Mouse (Mus musculus) lung, embryonic 14.5 days (tissue): ENCODE data around the gene Ccni. TPM values are rescaled to one million over a fixed set of nuclear protein-coding genes. Genes with fewer than 3 reads are reported as not detected.

ENCODE experiments used
- ATAC-seq: fragments of 200-750 bp; cut with Nextera tagmentation; 2 replicates; pipeline ENCODE4 v1.8.0; 2017; ENCODE audit warnings: mild to moderate bottlenecking, moderate TSS enrichment, moderate library complexity; ENCODE audit not compliant: insufficient read depth
- DNase-seq: peaks from one replicate; pipeline ENCODE4 v3.0.0-alpha.2; 2015
- H3K27ac ChIP-seq: fragments of 300-500 bp; sonication (generic); 2 replicates; pipeline ENCODE4 v1.5.1; 2014; ENCODE audit warnings: low read depth, mild to moderate bottlenecking, moderate library complexity
- H3K27me3 ChIP-seq: fragments of 300-500 bp; sonication (generic); 2 replicates; pipeline ENCODE4 v1.6.1; 2014; ENCODE audit warnings: low read length, control low read depth; ENCODE audit not compliant: insufficient read depth
- H3K36me3 ChIP-seq: fragments of 300-500 bp; sonication (generic); 2 replicates; pipeline ENCODE4 v1.6.1; 2014; ENCODE audit warnings: control low read depth; ENCODE audit not compliant: insufficient read depth
- H3K4me1 ChIP-seq: fragments of 300-500 bp; sonication (generic); 2 replicates; pipeline ENCODE4 v1.6.1; 2014; ENCODE audit warnings: antibody characterized with exemption, control low read depth; ENCODE audit not compliant: insufficient read depth
- H3K4me2 ChIP-seq: fragments of 300-500 bp; sonication (generic); 2 replicates; pipeline ENCODE4 v1.6.1; 2014; ENCODE audit warnings: mild to moderate bottlenecking
- H3K4me3 ChIP-seq: fragments of 300-500 bp; sonication (generic); 2 replicates; pipeline ENCODE4 v1.5.1; 2014; ENCODE audit warnings: low read depth, low read length
- H3K9ac ChIP-seq: fragments of 300-500 bp; sonication (generic); 2 replicates; pipeline ENCODE4 v1.6.1; 2014
- H3K9me3 ChIP-seq: fragments of 300-500 bp; sonication (generic); 2 replicates; pipeline ENCODE4 v1.6.1; 2016; ENCODE audit warnings: low read depth, low read length, control low read depth
- CTCF ChIP-seq: IDR thresholded peaks from 2 replicates; pipeline ENCODE4 v1.5.1; 2016; ENCODE audit warnings: antibody characterized with exemption, low read depth
- WGBS: fragments of 180-500 bp; shearing (Covaris S2); extraction: QIAGEN DNeasy Blood & Tissue Kit; methylation state at CpG from one replicate; pipeline ENCODE4 v1.1.7; 2014; 5-methylcytosine and 5-hydroxymethylcytosine counted together
- polyA plus RNA-seq: library from polyadenylated mRNA; unstranded; fragments of >200 nt; fragmentation: Nextera tagmentation; extraction: Ambion mirVana; gene quantifications from 2 replicates; pipeline ENCODE4 v1.2.1, GENCODE M21; 2014

Ccni gene
- polyA plus RNA-seq, 1 experiment from 2014 or later = 165 TPM

DNA sequence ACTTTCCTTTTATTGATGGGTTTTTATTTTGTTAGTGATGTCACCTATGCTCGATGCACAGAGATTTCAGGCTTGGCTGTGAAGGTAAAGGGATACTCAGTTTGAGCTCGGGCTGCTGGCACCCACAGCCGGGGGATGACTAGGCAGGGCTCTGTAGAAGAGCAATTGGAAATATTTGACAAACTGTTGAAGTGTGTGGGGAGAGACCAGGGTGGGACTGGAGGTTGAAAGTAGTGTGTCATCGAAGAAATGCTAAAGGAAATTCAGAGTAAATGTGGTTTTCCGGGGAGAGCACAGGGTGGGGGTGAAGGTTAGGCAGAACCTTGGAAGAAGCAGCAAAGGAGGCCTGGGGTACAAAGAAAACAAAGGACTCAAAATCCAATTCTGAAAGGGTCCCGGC is 54.3 kb downstream of the Ccni start:
- Histone ChIP-seq H3K27me3 (no peaks in the 10 kb centered on the region), H3K9ac (no peak overlapping the region), H3K4me3 (no peak overlapping the region), H3K36me3 (peaks cover 23% of the 10 kb centered on the region), H3K27ac (no peak overlapping the region), H3K9me3 (no peaks in the 10 kb centered on the region), H3K4me2 (no peak overlapping the region), H3K4me1 (peaks cover 4% of the 10 kb centered on the region; the same call in 1 of the 2 replicates)
- DNase-seq = no peak
- WGBS = 52% methylated on average over 6 of the region's 6 CpGs
- TF ChIP-seq CTCF = no peak
- ATAC-seq = no peak

DNA sequence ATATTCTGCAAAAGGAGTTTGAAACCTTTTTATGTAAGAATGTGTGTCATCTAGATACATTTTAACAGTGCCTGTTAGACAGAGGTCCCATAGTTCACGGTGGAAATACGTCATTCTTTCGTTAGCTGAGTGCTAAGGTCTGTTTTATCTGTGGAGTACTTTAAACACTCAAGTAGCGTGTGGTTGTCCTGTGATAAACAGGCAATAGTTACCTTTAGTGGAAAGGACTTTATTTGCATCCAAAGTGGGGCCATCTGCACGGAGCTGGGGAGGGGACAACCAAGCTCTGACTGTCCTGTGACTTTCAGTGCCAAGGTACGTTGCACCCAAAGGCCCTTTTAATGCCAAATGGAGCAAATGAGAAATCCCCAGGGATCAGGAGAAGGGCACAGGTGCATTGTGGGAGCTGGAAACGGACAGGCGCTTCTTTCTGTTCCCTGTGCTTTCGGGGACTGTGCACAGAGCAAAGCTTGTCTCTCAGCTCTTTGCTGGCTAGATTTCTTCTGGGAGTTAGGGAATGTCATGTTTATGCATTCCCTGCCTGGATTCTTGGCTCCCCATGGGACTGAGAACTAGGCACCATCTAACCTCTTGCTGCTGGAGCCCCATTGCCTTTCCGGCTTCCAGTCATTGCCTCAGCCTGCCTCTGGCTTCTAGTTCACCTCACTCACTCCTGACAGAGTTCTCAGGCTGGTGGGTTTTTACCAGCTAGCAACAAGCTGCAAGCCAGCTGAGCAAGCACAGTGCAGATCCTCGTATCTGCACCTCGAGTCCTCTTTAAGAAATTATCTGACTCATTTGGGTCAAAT is 56.1 kb downstream of the Ccni start:
- H3K36me3 ChIP-seq = peaks cover 9% of the 10 kb centered on the region
- no peak for TF ChIP-seq CTCF
- 62% methylated on average over 12 of the region's 12 CpGs for WGBS
- H3K27ac ChIP-seq = peak overlapping the region; percentile 9; the same call in 1 of the 2 replicates
- H3K4me3 ChIP-seq = no peak overlapping the region
- no peaks in the 10 kb centered on the region for H3K9me3 ChIP-seq
- H3K4me1 ChIP-seq = peaks cover 8% of the 10 kb centered on the region
- H3K27me3 ChIP-seq = no peaks in the 10 kb centered on the region
- no peak overlapping the region for H3K9ac ChIP-seq
- ATAC-seq (no peak), DNase-seq (no peak)
- H3K4me2 ChIP-seq = no peak overlapping the region

DNA sequence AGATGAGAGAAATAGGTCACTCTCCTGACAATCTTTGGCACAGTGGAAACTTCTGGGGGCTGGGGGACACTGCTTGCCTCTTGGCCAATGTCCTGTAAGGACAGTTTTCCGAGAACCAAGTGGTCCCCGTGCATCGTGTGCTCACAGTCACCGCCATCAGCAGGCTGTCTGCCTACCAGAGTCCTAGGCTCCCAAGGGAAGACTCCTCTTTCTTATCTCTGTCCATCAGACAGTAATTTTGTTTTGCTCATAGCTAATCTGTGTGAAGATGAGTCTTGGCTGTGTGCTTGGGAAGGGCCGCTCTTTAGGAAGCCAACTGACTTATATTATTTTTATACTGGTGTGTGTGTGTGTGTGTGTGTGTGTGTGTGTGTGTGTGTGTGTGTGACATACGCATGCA is 60.8 kb downstream of the Ccni start:
- H3K27me3 ChIP-seq = no peaks in the 10 kb centered on the region
- TF ChIP-seq CTCF = no peak
- WGBS = 74% methylated on average over 6 of the region's 6 CpGs
- H3K9me3 ChIP-seq = no peaks in the 10 kb centered on the region
- H3K27ac ChIP-seq = peak overlapping the region; percentile 1; the same call in 1 of the 2 replicates
- H3K36me3 ChIP-seq = peaks cover 22% of the 10 kb centered on the region
- no peak for DNase-seq
- no peak overlapping the region for H3K9ac ChIP-seq
- no peak for ATAC-seq
- peaks cover 14% of the 10 kb centered on the region for H3K4me1 ChIP-seq
- no peak overlapping the region for H3K4me3 ChIP-seq
- no peak overlapping the region for H3K4me2 ChIP-seq

DNA sequence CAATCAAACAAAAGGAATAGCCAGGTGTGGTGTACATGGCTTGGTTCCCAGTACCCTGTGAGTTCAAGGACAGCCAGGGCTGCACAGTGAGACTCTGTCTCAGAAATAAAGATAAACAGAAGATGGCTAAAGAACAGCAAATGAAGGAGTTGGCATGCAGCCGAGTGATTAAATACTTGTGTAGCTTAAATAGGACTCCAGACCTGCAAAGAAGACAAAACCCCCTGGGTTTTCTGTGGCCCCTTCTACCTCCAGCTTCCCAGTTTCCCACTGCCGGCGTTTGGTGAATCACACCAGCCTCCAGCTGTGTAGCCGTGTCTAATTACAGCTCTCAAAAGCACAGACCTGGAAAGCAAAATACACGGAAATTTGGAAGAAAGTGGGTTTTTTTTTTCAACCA is 61.4 kb downstream of the Ccni start:
- H3K27me3 ChIP-seq = no peaks in the 10 kb centered on the region
- no peak overlapping the region for H3K4me3 ChIP-seq
- H3K36me3 ChIP-seq = peaks cover 28% of the 10 kb centered on the region
- no peak for ATAC-seq
- WGBS = 32% methylated on average over 5 of the region's 5 CpGs
- peak overlapping the region; percentile 52 for H3K27ac ChIP-seq
- TF ChIP-seq CTCF = no peak
- no peak overlapping the region for H3K9ac ChIP-seq
- no peaks in the 10 kb centered on the region for H3K9me3 ChIP-seq
- peak; percentile 72 for DNase-seq
- peaks cover 14% of the 10 kb centered on the region for H3K4me1 ChIP-seq
- no peak overlapping the region for H3K4me2 ChIP-seq

DNA sequence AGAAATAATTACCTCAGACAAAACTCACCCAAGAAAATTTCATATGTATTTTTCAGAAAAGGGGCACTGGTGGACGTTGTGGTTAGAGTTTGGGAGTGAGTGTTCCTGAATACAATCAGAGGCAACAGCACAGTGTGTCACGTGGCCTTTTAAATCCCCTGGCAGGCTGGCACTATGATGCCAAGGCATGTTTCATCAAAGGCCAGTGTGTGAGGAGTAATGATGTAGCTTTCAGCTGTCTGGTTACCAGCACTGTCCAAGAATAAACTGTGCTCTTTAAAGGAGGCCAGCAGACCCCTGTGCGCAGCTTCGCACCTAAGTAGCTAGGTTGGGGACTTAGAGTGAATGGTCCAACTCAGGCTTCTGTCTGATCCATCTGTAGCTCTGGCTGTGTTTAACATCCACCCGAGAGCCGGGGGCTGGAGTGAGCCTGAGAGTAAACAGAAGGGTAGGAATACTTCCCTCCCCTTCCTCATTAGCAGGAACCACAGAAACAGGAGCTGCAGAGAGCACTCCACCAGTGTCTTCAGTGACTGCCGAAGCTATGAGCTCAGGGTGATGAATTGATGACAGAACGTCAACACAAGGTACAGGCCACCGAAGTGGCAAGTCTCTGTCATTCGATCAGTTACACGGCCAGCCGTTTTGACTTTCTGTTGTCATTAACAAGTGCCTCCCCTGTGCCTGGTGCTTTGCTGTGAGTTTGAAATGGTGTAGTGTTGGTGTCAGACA is 62.8 kb downstream of the Ccni start:
- H3K9me3 ChIP-seq = no peaks in the 10 kb centered on the region
- H3K27me3 ChIP-seq = no peaks in the 10 kb centered on the region
- DNase-seq (no peak), ATAC-seq (no peak)
- TF ChIP-seq CTCF = no peak
- H3K4me2 ChIP-seq = no peak overlapping the region
- peaks cover 36% of the 10 kb centered on the region for H3K36me3 ChIP-seq
- no peak overlapping the region for H3K27ac ChIP-seq
- no peak overlapping the region for H3K4me3 ChIP-seq
- no peak overlapping the region for H3K9ac ChIP-seq
- WGBS = 30% methylated on average over 12 of the region's 12 CpGs
- H3K4me1 ChIP-seq = peaks cover 14% of the 10 kb centered on the region

DNA sequence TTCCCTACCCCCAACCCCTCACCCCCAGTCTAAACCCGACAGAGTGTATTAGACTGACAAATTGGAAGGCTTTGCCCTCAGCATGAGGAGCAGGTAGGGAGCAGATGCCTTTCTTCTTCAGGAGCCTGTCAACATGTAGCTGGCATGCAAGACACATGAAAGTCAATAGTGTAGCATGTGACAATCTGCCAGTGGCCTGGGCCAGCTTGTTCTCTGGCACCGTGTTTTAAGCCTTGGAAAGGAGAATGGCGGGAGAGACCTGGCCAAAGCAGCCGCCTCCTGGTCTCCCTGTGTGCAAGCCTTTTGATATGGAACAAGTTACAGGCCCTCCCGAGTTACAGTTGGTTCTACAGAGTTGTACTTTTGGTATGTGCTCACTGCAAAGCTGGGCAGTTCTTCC is 65.5 kb downstream of the Ccni start:
- Histone ChIP-seq H3K27me3 (no peaks in the 10 kb centered on the region), H3K27ac (no peak overlapping the region), H3K4me2 (no peak overlapping the region), H3K9me3 (no peaks in the 10 kb centered on the region), H3K9ac (no peak overlapping the region), H3K4me1 (peaks cover 14% of the 10 kb centered on the region), H3K4me3 (no peak overlapping the region), H3K36me3 (peaks cover 37% of the 10 kb centered on the region)
- no peak for ATAC-seq
- no peak for DNase-seq
- TF ChIP-seq CTCF = no peak
- 82% methylated on average over 5 of the region's 5 CpGs for WGBS

DNA sequence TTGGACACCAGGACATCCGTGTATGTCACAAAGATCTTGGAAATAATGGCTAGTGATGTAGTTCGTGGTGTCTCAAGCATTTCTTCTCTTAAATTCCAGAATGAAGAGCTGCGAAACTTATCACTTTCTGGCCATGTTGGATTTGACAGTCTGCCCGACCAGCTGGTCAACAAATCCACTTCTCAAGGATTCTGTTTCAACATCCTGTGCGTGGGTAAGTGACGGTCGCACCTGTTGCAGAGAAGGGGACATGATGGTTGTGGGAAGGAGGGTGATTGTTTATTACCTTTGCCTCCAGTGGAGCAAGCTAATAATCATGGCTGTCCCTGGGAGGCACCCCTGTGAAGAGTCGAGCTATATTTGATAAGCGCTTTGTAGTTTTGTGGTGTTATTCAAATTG is 66.9 kb downstream of the Ccni start:
- Histone ChIP-seq H3K27ac (no peak overlapping the region), H3K4me3 (no peak overlapping the region), H3K27me3 (no peaks in the 10 kb centered on the region), H3K9me3 (no peaks in the 10 kb centered on the region), H3K4me2 (no peak overlapping the region), H3K9ac (no peak overlapping the region), H3K4me1 (peaks cover 8% of the 10 kb centered on the region; the same call in 1 of the 2 replicates), H3K36me3 (peaks cover 37% of the 10 kb centered on the region)
- DNase-seq (no peak), ATAC-seq (no peak)
- 88% methylated on average over 9 of the region's 9 CpGs for WGBS
- no peak for TF ChIP-seq CTCF
